Comparison of ENCODE assay signal across 18 mouse cellular contexts in genomic region chr5:105063321-105063720, GRCm38 (mm10).
"Had no signal": no experiment of that assay in that cellular context is flagged by ENCODE, and none has a peak within 500 bp of the region (broad histone marks: within the 10 kb centered on the region; RNA-seq: fewer than 3 reads in every experiment).

No protein-coding gene starts in this region.

- H3K27ac ChIP-seq: layer of hippocampus, adult 2 months; liver, embryonic 13.5 days; neural tube, embryonic 13.5 days; stomach, embryonic 15.5 days had no signal

- DNase-seq: kidney, adult 18-20 months; kidney, adult 9 months; kidney, postnatal 14 days; kidney, postnatal 4 days; layer of hippocampus, adult 9-11 months; liver, embryonic 13.5 days; lung, adult 2 months; lung, postnatal 14 days; lung, postnatal 4 days; midbrain, embryonic 14.5 days; retina, postnatal 1 day; right cerebral cortex, postnatal 25 days; spleen, adult 18-20 months had no signal

- ATAC-seq: intestine, embryonic 16.5 days had no signal

- H3K36me3 ChIP-seq: liver, embryonic 13.5 days; neural tube, embryonic 13.5 days; stomach, embryonic 15.5 days had no signal

- H3K9ac ChIP-seq: liver, embryonic 13.5 days; neural tube, embryonic 13.5 days; stomach, embryonic 15.5 days had no signal

- H3K4me3 ChIP-seq: layer of hippocampus, adult 2 months; liver, embryonic 13.5 days; neural tube, embryonic 13.5 days; stomach, embryonic 15.5 days had no signal

- H3K9me3 ChIP-seq: liver, embryonic 13.5 days; neural tube, embryonic 13.5 days; stomach, embryonic 15.5 days had no signal

- H3K4me2 ChIP-seq: liver, embryonic 13.5 days; midbrain, embryonic 11.5 days; neural tube, embryonic 13.5 days; stomach, embryonic 15.5 days had no signal

- H3K4me1 ChIP-seq: liver, embryonic 13.5 days; neural tube, embryonic 13.5 days; stomach, embryonic 15.5 days had no signal

- H3K27me3 ChIP-seq: liver, embryonic 13.5 days; neural tube, embryonic 13.5 days; stomach, embryonic 15.5 days had no signal
